Mouse (Mus musculus) stomach, postnatal 0 days (tissue): Measurements from ENCODE around the gene Ctnnbip1.

ENCODE experiments used
- CTCF ChIP-seq: IDR thresholded peaks from 2 replicates; pipeline ENCODE4 v1.5.1; 2016; ENCODE audit warnings: antibody characterized with exemption, low read depth, mild to moderate bottlenecking, moderate library complexity
- EP300 ChIP-seq: optimal IDR thresholded peaks from 2 replicates; pipeline ENCODE3; 2016; ENCODE audit warnings: antibody characterized with exemption

GRCm38 (mm10) chr4:149570498-149570863, 52.4 kb downstream of the Ctnnbip1 start:
- no peak for TF ChIP-seq CTCF
- no peak for TF ChIP-seq EP300
